Mouse (Mus musculus) bone marrow, adult 2 months (tissue): ENCODE results near the gene Zranb1. TPM values are rescaled to one million over a fixed set of nuclear protein-coding genes. Genes with fewer than 3 reads are reported as not detected.

Experiments used
- H3K27ac ChIP-seq: fragments of 200-500 bp; 2 replicates; pipeline ENCODE4 v1.5.1; 2012; ENCODE audit warnings: low read depth, mild to moderate bottlenecking, control low read depth, inconsistent platforms, low read length; ENCODE audit not compliant: control insufficient read depth, poor library complexity, insufficient read depth
- H3K4me1 ChIP-seq: fragments of 200-500 bp; 2 replicates; pipeline ENCODE4 v1.6.1; 2011; ENCODE audit warnings: low read length; ENCODE audit not compliant: control insufficient read depth, insufficient read depth
- H3K4me3 ChIP-seq: fragments of 200-500 bp; replicated peaks from 2 replicates; pipeline ENCODE3; 2011; ENCODE audit warnings: mild to moderate bottlenecking, low read depth, low read length, control low read depth; ENCODE audit not compliant: control insufficient read depth
- CTCF ChIP-seq: fragments of 200-500 bp; IDR thresholded peaks from 2 replicates; pipeline ENCODE4 v1.5.1; 2011; ENCODE audit warnings: low read length, control low read depth; ENCODE audit not compliant: control insufficient read depth, insufficient read depth
- POLR2A ChIP-seq: fragments of 200-500 bp; IDR thresholded peaks from 2 replicates; pipeline ENCODE4 v1.6.1; 2011; ENCODE audit warnings: low read depth, mild to moderate bottlenecking, control low read depth, low read length, borderline replicate concordance; ENCODE audit not compliant: control insufficient read depth
- WGBS: fragments of 180-500 bp; shearing (Covaris S2); methylation state at CpG from one replicate; pipeline ENCODE4 v1.1.7; 2018; 5-methylcytosine and 5-hydroxymethylcytosine counted together
- polyA plus RNA-seq: library from polyadenylated mRNA; stranded (reverse); fragments of >200 nt; gene quantifications from 2 replicates; pipeline ENCODE4 v1.2.4, GENCODE M21; 2011; ENCODE audit warnings: low replicate concordance; ENCODE audit not compliant: missing spikeins, insufficient read depth, insufficient read length

Gene Zranb1
- polyA plus RNA-seq, 1 experiment, result 50.2 TPM

DNA sequence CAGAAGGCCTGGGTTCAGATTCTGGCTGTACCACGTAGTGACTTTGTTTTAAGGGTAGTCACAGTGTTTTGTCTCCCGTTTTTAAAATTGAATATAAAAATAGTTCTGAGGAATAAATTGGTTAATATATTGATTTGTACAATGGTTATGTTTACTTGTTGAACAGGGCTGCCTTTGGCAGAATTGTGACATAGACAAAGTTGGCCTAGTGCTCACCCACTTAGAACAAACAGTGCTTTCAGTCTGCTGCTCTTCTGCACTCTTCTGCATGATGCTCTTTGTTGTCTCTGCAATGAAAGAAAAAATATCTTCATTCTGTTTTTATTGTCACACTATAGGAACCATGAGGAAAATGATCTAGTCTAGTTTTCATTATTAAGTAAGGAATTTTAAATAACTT is 8.2 kb downstream of the Zranb1 start:
- no peak overlapping the region for H3K4me3 ChIP-seq
- H3K27ac ChIP-seq, result no peak overlapping the region
- WGBS, result 84% methylated on average over 2 of the region's 2 CpGs
- no peaks in the 10 kb centered on the region for H3K4me1 ChIP-seq
- TF ChIP-seq POLR2A (no peak), CTCF (no peak)

DNA sequence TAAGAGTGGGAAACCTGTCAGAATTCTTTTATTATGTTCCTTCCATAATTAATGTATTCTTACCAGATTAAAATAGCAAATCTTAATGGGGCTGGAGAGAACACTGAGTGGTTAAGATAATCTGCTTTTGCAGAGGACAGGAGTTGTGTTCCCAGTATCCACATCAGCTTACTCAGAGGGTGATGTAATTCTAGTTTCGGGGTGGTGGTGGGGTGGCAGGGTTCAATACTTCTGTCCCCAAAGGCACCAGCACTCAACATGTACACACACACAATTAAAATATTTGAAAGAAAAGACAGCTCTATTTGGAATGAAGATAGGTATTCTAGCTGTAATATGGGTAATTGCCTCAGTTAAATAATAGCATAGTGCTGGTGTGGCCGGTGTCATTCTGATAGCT is 9.6 kb downstream of the Zranb1 start:
- Histone ChIP-seq H3K4me1 (no peaks in the 10 kb centered on the region), H3K4me3 (no peak overlapping the region), H3K27ac (no peak overlapping the region)
- TF ChIP-seq CTCF (no peak), POLR2A (no peak)
- 77% methylated on average over 2 of the region's 2 CpGs for WGBS

DNA sequence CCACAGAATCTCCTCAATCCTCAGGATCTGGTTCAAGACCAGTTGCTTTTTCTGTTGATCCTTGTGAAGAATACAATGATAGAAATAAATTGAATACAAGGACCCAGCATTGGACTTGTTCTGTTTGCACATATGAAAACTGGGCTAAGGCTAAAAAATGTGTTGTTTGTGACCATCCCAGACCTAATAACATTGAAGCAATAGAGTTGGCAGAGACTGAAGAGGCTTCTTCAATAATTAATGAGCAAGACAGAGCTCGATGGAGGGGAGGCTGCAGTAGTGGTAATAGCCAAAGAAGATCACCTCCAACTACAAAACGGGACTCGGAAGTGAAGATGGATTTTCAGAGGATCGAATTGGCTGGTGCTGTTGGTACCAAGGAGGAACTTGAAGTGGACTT is 19.0 kb downstream of the Zranb1 start:
- Histone ChIP-seq H3K4me1 (no peaks in the 10 kb centered on the region), H3K4me3 (no peak overlapping the region), H3K27ac (no peak overlapping the region)
- 90% methylated on average over 4 of the region's 4 CpGs for WGBS
- TF ChIP-seq POLR2A (no peak), CTCF (no peak)

DNA sequence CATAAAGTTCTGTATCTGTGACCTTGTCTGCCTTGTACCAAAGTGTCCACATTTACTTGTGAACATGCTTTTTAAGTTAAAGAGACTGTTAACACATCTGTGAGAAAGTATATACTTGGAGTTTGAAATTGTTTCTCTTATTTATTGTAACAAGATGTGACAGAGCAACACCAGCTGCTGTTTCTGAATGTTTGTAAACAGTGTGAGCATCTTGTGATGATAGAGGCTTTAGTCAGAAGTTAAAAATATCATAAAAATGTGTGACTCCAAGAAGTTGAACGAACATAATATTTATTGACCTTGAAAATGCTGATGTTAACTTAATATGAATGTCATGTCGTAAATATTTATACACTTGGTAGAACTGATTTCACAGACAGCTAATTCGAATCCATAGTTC is 19.7 kb downstream of the Zranb1 start:
- Histone ChIP-seq H3K4me3 (no peak overlapping the region), H3K27ac (no peak overlapping the region), H3K4me1 (no peaks in the 10 kb centered on the region)
- WGBS, result 85% methylated on average over 3 of the region's 3 CpGs
- TF ChIP-seq POLR2A (no peak), CTCF (no peak)

DNA sequence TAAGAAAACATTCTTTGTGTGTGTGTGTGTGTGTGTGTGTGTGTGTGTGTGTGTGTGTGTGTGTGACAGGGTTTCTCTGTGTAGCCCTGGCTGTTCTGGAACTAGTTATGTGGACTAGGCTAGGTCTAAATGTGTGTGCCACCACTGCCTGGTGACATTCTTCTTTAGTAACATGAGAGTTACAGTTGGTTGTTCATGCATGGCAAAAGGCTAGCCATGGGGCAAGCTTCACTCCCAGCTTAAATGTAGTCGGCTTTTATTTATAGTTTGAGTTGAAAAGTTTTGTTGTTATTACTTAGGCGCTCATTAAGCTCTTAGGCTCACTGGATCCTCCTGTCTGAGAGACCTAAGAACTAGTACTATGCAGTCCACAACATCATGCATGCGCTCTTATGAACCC is 33.5 kb downstream of the Zranb1 start:
- Histone ChIP-seq H3K27ac (no peak overlapping the region), H3K4me3 (no peak overlapping the region), H3K4me1 (no peaks in the 10 kb centered on the region)
- 84% methylated on average over 3 of the region's 3 CpGs for WGBS
- TF ChIP-seq POLR2A, result no peak
- no peak for TF ChIP-seq CTCF

DNA sequence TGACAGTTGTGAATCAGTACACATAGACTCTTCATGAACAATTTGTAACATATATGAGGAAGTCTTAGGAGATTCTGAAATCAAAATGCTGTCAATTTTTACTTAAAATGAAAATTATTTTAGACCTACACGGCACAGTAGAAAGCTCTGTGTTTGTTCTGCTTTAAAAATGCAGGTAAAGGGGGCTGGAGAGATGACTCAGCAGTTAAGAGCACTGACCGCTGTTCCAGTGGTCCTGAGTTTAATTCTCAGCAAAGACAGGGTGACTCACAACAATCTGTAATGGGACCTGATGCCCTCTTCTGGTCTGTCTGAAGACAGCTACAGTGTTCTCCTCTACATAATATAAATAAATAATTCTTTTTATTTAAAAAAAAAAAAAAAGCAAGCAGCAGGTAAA is 34.8 kb downstream of the Zranb1 start:
- Histone ChIP-seq H3K4me3 (no peak overlapping the region), H3K4me1 (no peaks in the 10 kb centered on the region), H3K27ac (no peak overlapping the region)
- TF ChIP-seq POLR2A (no peak), CTCF (no peak)
- WGBS, result 86% methylated on average over 2 of the region's 2 CpGs

DNA sequence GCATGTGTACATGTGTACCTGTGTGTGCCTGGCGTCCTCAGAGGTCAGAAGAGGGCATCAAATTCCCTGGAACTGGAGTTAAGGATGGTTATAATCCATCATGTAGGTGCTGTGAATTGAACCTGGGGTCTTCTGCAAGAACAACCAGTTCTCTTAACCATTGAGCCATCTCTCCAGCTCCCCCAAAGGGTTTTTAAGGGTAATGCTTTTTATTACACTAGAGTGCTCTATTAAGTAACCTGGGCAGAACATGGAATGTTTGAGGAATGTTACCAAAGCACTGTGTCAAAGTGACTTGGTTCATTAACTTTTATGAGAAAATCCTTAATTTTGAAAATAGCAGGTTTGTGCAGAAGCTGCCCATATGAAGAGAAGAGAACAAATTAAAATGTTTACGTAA is 41.1 kb downstream of the Zranb1 start:
- no peak overlapping the region for H3K27ac ChIP-seq
- H3K4me3 ChIP-seq, result no peak overlapping the region
- TF ChIP-seq POLR2A (no peak), CTCF (no peak)
- H3K4me1 ChIP-seq, result no peaks in the 10 kb centered on the region
- WGBS, result 95% methylated on average over 2 of the region's 2 CpGs

DNA sequence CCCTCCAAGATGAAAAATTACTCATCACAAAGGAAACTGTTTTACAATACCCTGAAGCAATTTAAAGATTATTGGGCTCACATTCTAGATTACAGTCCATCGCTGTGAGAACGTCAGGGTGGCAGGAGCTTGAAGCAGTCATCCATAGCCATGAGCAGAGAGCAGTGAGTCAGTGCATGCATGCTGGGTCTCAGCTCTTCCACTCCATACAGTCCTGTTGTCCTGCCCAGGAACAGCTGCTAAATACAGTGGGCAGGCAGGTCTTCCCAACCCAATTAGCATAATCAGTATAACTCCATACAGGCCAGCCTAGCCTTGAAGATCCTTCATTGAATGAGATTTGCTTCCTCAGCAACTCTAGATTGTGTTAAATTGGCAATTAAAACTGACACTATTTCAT is 45.1 kb downstream of the Zranb1 start:
- no peaks in the 10 kb centered on the region for H3K4me1 ChIP-seq
- no peak for TF ChIP-seq CTCF
- no peak for TF ChIP-seq POLR2A
- WGBS, result 94% methylated on average over 2 of the region's 2 CpGs

DNA sequence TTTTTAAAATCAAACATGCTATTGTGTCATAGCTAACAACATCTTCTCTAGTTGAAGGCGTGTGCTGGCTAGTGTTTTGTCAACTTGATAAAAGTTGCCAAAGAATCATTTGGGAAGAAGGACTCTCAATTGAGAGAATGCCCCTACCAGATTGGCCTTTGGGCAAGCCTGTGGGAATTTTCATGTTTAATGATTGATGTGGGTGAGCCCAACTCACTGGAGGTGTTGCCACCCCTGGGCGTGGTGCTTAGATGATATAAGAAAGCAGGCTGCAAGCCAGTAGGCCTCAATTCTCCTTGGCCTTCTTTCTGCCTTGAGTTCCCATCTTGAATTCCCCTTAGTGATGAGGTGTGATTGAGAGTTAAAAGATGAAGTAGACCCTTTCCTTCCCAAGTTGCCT is 47.0 kb downstream of the Zranb1 start:
- no peaks in the 10 kb centered on the region for H3K4me1 ChIP-seq
- TF ChIP-seq CTCF (no peak), POLR2A (no peak)
- WGBS, result 94% methylated on average over 2 of the region's 2 CpGs
- H3K4me3 ChIP-seq, result no peak overlapping the region
- no peak overlapping the region for H3K27ac ChIP-seq

More for the DNA sequence above, 45.1 kb downstream of the Zranb1 start:
- H3K4me3 ChIP-seq, result no peak overlapping the region
- H3K27ac ChIP-seq, result no peak overlapping the region

DNA sequence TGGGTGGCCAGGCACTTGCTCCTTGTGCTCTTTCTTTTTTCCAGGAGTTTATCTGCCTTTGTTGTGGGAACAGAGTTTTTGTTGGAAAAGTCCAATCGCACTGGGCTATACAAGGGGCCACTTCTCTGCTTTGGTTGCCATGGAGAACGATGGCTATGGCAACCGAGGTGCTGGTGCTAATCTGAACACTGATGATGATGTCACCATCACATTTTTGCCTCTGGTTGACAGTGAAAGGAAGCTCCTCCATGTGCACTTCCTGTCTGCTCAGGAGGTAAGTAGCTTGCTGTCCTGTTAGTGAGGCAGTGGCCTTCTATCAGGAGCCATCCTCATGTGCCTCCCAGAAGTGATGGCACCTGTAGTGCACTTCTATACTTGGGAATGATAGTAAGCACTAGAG is 51.7 kb downstream of the Zranb1 start:
- no peak overlapping the region for H3K4me3 ChIP-seq
- no peak overlapping the region for H3K27ac ChIP-seq
- H3K4me1 ChIP-seq, result no peaks in the 10 kb centered on the region
- TF ChIP-seq CTCF (no peak), POLR2A (no peak)
- WGBS, result 79% methylated on average over 3 of the region's 3 CpGs
